Mouse (Mus musculus) MEL (cell line): ENCODE results near the gene Pkhd1. TPM values are rescaled to one million over a fixed set of nuclear protein-coding genes. Genes with fewer than 3 reads are reported as not detected.

ENCODE experiments used
- DNase-seq: peaks from one replicate; pipeline ENCODE4 v3.0.0; 2011; ENCODE audit warnings: low read depth, low spot score
- H3K27ac ChIP-seq: 2 replicates; pipeline ENCODE4 v1.5.1; 2012; ENCODE audit warnings: low read depth, mild to moderate bottlenecking, control low read depth, low read length, moderate library complexity; ENCODE audit not compliant: control insufficient read depth
- H3K27me3 ChIP-seq, 2 experiments: fragments of 150-350 bp in 1 of 2; sonication (generic) in 1 of 2; 2 replicates each; pipeline ENCODE4 v1.6.1; 2012; ENCODE audit warnings: low read length in 2 of 2, mild to moderate bottlenecking in 2 of 2, improper control_type of control experiment in 1 of 2, moderate library complexity in 1 of 2; ENCODE audit not compliant: insufficient read depth in 2 of 2, control insufficient read depth in 1 of 2
- H3K36me3 ChIP-seq, 2 experiments: 2 replicates each; pipeline ENCODE4 v1.6.1; 2012 to 2014; ENCODE audit warnings: low read length in 2 of 2, improper control_type of control experiment in 1 of 2, inconsistent platforms in 1 of 2, mild to moderate bottlenecking in 1 of 2; ENCODE audit not compliant: insufficient read depth in 2 of 2, control insufficient read depth in 1 of 2
- H3K4me1 ChIP-seq, 2 experiments: fragments of 150-350 bp in 1 of 2; sonication (generic) in 1 of 2; 2 replicates each; pipeline ENCODE4 v1.6.1; 2012; ENCODE audit warnings: low read length in 2 of 2, improper control_type of control experiment in 1 of 2, mild to moderate bottlenecking in 1 of 2; ENCODE audit not compliant: insufficient read depth in 2 of 2, control insufficient read depth in 1 of 2
- H3K4me3 ChIP-seq, 2 experiments: fragments of 150-350 bp in 1 of 2; sonication (generic) in 1 of 2; 2 replicates each; pipeline ENCODE4 v1.5.1; 2012; ENCODE audit warnings: low read depth in 2 of 2, low read length in 2 of 2, mild to moderate bottlenecking in 2 of 2, moderate library complexity in 2 of 2, control low read depth in 1 of 2, improper control_type of control experiment in 1 of 2; ENCODE audit not compliant: control insufficient read depth in 1 of 2, insufficient read depth in 1 of 2
- H3K79me2 ChIP-seq: 2 replicates; pipeline ENCODE4 v1.6.1; 2012; ENCODE audit warnings: mild to moderate bottlenecking, low read length, moderate library complexity; ENCODE audit not compliant: control insufficient read depth, poor library complexity, insufficient read depth
- H3K9ac ChIP-seq: 2 replicates; pipeline ENCODE4 v1.6.1; 2012; ENCODE audit warnings: low read depth, mild to moderate bottlenecking, control low read depth, low read length, moderate library complexity; ENCODE audit not compliant: control insufficient read depth, poor library complexity, severe bottlenecking
- H3K9me3 ChIP-seq: fragments of 150-350 bp; sonication (generic); replicated peaks from 2 replicates; pipeline ENCODE4 v1.6.1; 2012; ENCODE audit warnings: mild to moderate bottlenecking, low read length, improper control_type of control experiment, moderate library complexity; ENCODE audit not compliant: insufficient read depth
- BHLHE40 ChIP-seq: IDR thresholded peaks from 2 replicates; pipeline ENCODE4 v1.6.1; 2012; ENCODE audit warnings: low read depth, mild to moderate bottlenecking, inconsistent platforms, low read length, improper control_type of control experiment, borderline replicate concordance
- CHD2 ChIP-seq: IDR thresholded peaks from 2 replicates; pipeline ENCODE4 v1.6.1; 2011; ENCODE audit warnings: low read length, improper control_type of control experiment
- GABPA ChIP-seq: IDR thresholded peaks from 2 replicates; pipeline ENCODE4 v1.6.1; 2012; ENCODE audit warnings: low read depth, mild to moderate bottlenecking, inconsistent platforms, low read length, improper control_type of control experiment, moderate library complexity
- HCFC1 ChIP-seq: IDR thresholded peaks from 2 replicates; pipeline ENCODE4 v1.6.1; 2012; ENCODE audit warnings: low read depth, mild to moderate bottlenecking, inconsistent platforms, low read length, improper control_type of control experiment, moderate library complexity
- JUND ChIP-seq: IDR thresholded peaks from 2 replicates; pipeline ENCODE4 v1.6.1; 2011; ENCODE audit warnings: low read depth, mild to moderate bottlenecking, improper control_type of control experiment, low read length
- KAT2A ChIP-seq: conservative IDR thresholded peaks from 2 replicates; pipeline ENCODE4 v1.6.1; 2012; ENCODE audit warnings: low read depth, low read length, improper control_type of control experiment, inconsistent platforms
- MAX ChIP-seq: IDR thresholded peaks from 2 replicates; pipeline ENCODE4 v1.6.1; 2011; ENCODE audit warnings: low read length, improper control_type of control experiment
- MXI1 ChIP-seq: IDR thresholded peaks from 2 replicates; pipeline ENCODE4 v1.6.1; 2011; ENCODE audit warnings: mild to moderate bottlenecking, low read depth, low read length, improper control_type of control experiment
- MYC ChIP-seq: IDR thresholded peaks from 2 replicates; pipeline ENCODE4 v1.6.1; 2011; ENCODE audit warnings: low read depth, mild to moderate bottlenecking, low read length, improper control_type of control experiment, moderate library complexity
- NELFE ChIP-seq: IDR thresholded peaks from 2 replicates; pipeline ENCODE4 v1.6.1; 2011; ENCODE audit warnings: low read depth, low read length, improper control_type of control experiment
- POLR2A ChIP-seq, 2 experiments: IDR thresholded peaks; 2 replicates each; pipeline ENCODE4 v1.6.1; 2011 to 2012; ENCODE audit warnings: low read length in 2 of 2, mild to moderate bottlenecking in 2 of 2, control low read depth in 1 of 2, improper control_type of control experiment in 1 of 2, low read depth in 1 of 2, moderate library complexity in 1 of 2; ENCODE audit not compliant: control insufficient read depth in 1 of 2, insufficient read depth in 1 of 2, poor library complexity in 1 of 2
- POLR2AphosphoS5 ChIP-seq: IDR thresholded peaks from 2 replicates; pipeline ENCODE4 v1.6.1; 2012; ENCODE audit warnings: low read depth, borderline replicate concordance, mild to moderate bottlenecking, inconsistent platforms, low read length, moderate library complexity, mixed read lengths
- RAD21 ChIP-seq: IDR thresholded peaks from 2 replicates; pipeline ENCODE4 v1.6.1; 2011; ENCODE audit warnings: mild to moderate bottlenecking, low read depth, low read length, improper control_type of control experiment
- TBP ChIP-seq: IDR thresholded peaks from 2 replicates; pipeline ENCODE4 v1.8.0; 2011; ENCODE audit warnings: low read depth, low read length, improper control_type of control experiment
- UBTF ChIP-seq: IDR thresholded peaks from 2 replicates; pipeline ENCODE4 v1.6.1; 2012; ENCODE audit warnings: low read depth, mild to moderate bottlenecking, inconsistent platforms, low read length, improper control_type of control experiment, moderate library complexity, borderline replicate concordance; ENCODE audit not compliant: insufficient read depth
- ZKSCAN1 ChIP-seq: IDR thresholded peaks from 2 replicates; pipeline ENCODE4 v1.6.1; 2012; ENCODE audit warnings: low read depth, mild to moderate bottlenecking, inconsistent platforms, low read length, improper control_type of control experiment, moderate library complexity
- ZMIZ1 ChIP-seq: IDR thresholded peaks from 2 replicates; pipeline ENCODE4 v1.6.1; 2012; ENCODE audit warnings: low read depth, mild to moderate bottlenecking, inconsistent platforms, low read length, improper control_type of control experiment, moderate library complexity
- ZNF384 ChIP-seq: IDR thresholded peaks from 2 replicates; pipeline ENCODE4 v1.6.1; 2012; ENCODE audit warnings: low read depth, mild to moderate bottlenecking, inconsistent platforms, low read length, improper control_type of control experiment
- polyA plus RNA-seq, 2 experiments: library from polyadenylated mRNA; stranded (reverse) in 1 of 2; unstranded in 1 of 2; fragments of >175 nt in 1 of 2; fragments of >200 nt in 1 of 2; gene quantifications; 2 replicates each; pipeline versions ENCODE4 v1.2.1 to v1.2.4; 2012; ENCODE audit warnings: low replicate concordance in 2 of 2, low read depth in 1 of 2; ENCODE audit not compliant: insufficient read length in 2 of 2, insufficient read depth in 1 of 2, missing spikeins in 1 of 2
- total RNA-seq: library from RNA; depleted of rRNA; stranded (reverse); fragments of 300-350 nt; gene quantifications from 2 replicates; pipeline ENCODE4 v1.2.3, GENCODE M21; 2012

Gene Pkhd1
- total and polyA plus RNA-seq, 3 experiments = not detected

GRCm38 (mm10) chr1:20481843-20482242 is 136.0 kb downstream of the Pkhd1 start:
- Histone ChIP-seq H3K9ac (no peak overlapping the region), H3K9me3 (no peaks in the 10 kb centered on the region)
- TF ChIP-seq ZMIZ1 = no peak
- no peak for TF ChIP-seq TBP
- no peak for TF ChIP-seq CHD2
- no peak for TF ChIP-seq MXI1
- TF ChIP-seq POLR2A (IDR thresholded peaks at IDR 0.05; ENCODE audit: control insufficient read depth in 1 of 2, insufficient read depth in 1 of 2, low read depth in 1 of 2, low read length in 2 of 2, poor library complexity in 1 of 2) = no peak
- no peak for TF ChIP-seq KAT2A
- TF ChIP-seq POLR2AphosphoS5 = no peak
- no peak for TF ChIP-seq ZKSCAN1
- TF ChIP-seq GABPA = no peak
- no peak for TF ChIP-seq UBTF
- no peak for TF ChIP-seq MYC
- TF ChIP-seq ZNF384 = no peak
- TF ChIP-seq BHLHE40 = no peak
- TF ChIP-seq HCFC1 = no peak
- TF ChIP-seq, all 39 proteins: peak for 0
- no peaks in the 10 kb centered on the region for H3K36me3 ChIP-seq
- H3K27me3 ChIP-seq = no peaks in the 10 kb centered on the region
- no peaks in the 10 kb centered on the region for H3K4me1 ChIP-seq
- DNase-seq = no peak
- H3K79me2 ChIP-seq = no peaks in the 10 kb centered on the region
- no peak overlapping the region for H3K27ac ChIP-seq
- H3K4me3 ChIP-seq = no peak overlapping the region

- no peak overlapping the region for H3K9ac ChIP-seq
- no peak for TF ChIP-seq NELFE
- no peak for TF ChIP-seq MAX
- no peak for TF ChIP-seq TBP
- TF ChIP-seq HCFC1 = no peak
- no peak for TF ChIP-seq JUND
- TF ChIP-seq RAD21 = no peak
- H3K27ac ChIP-seq = no peak overlapping the region
Measured at GRCm38 (mm10) chr1:20478695-20479094, 139.2 kb downstream of the Pkhd1 start.

More at GRCm38 (mm10) chr1:20478695-20479094, 139.2 kb downstream of the Pkhd1 start:
- no peaks in the 10 kb centered on the region for H3K4me1 ChIP-seq
- no peaks in the 10 kb centered on the region for H3K36me3 ChIP-seq
- H3K9me3 ChIP-seq = no peaks in the 10 kb centered on the region
- no peaks in the 10 kb centered on the region for H3K27me3 ChIP-seq
- DNase-seq = no peak
- no peak overlapping the region for H3K4me3 ChIP-seq
- H3K79me2 ChIP-seq = no peaks in the 10 kb centered on the region
